Mouse (Mus musculus) T-cell, adult 2 months (primary cell): Measurements from ENCODE around the gene Omt2b.
A peak's percentile ranks its signal among the peaks of the same experiment; 100 is the strongest.
"Not testable (repeated sequence)": the region's sequence is repeated elsewhere in the genome, so short reads cannot be mapped to it uniquely, and the experiment has no call there.

Experiments used
- DNase-seq: peaks from one replicate; pipeline ENCODE4 v3.0.0; 2022; ENCODE audit warnings: low spot score

Gene Omt2b

DNA sequence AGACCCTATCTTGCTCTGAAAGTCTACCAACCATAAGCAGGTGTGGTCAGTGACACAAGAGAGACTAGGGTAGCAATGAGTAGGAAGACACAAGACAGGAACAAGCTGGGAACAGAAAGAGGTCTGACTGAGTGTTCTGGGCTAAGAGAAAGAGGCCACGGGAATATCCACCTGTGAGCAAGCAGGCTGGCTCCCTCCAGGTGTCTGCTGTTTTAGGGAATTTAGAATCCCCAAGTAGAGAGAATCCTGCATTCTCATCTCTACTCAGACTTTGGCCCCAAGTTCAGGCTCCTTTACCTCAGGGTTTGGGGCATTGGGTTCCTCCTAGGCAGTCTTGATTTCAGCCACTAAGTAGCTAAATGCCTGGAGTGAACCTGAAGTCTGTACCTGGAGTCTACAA lies at the start of gene Omt2b:
Gene Omt2b (plus strand): TSS at position 301 of the 400 bp plus-strand sequence.
- DNase-seq, result not testable (repeated sequence)

GRCm38 (mm10) chr9:78282002-78282711 lies 45.2 kb upstream of the Omt2b start:
- not testable (repeated sequence) for DNase-seq

DNA sequence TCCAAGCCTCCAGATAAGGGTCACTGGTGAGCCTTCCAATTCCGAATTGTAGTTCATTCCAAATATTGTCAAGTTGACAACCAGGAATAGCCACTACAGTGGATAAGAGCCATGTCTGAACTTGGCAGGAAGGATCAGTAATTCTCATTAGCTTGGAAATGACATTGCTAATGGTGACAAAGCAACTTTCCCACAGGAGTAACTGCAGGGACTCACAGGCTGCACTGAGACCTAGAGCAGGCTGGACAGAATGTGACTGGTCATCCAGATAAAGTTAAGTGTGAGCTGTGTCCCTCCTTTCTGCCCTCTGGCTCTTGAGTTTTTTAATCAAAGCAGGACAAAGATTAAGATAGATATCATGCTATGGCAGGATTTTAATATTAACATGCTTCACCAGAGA lies 38.3 kb upstream of the Omt2b start:
- not testable (repeated sequence) for DNase-seq

DNA sequence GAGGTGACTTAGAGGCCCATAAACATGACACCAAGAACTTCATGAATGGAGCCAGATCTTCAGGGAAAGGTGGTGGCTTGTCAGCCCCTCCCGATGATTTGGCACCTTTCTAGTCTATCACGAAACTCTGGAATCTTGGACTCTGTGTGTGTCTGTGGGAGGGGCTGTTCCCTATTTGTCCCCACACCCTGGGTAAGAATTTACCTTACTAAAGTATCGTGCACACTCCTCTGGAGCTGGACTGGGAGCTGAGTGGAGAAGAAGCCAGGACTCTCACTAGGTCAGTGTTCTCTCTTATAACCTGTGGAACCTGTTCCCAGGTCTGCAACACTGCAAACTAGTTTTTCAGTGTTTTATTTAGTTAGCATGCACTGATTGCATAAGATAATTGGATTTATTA lies 37.7 kb upstream of the Omt2b start, which contains the start of gene Gm10639:
Gene Gm10639 (plus strand): TSS at position 201 of the 400 bp plus-strand sequence.
- DNase-seq, result not testable (repeated sequence)

- DNase-seq, result not testable (repeated sequence)
Observed at GRCm38 (mm10) chr9:78292462-78292861, 34.9 kb upstream of the Omt2b start.

DNA sequence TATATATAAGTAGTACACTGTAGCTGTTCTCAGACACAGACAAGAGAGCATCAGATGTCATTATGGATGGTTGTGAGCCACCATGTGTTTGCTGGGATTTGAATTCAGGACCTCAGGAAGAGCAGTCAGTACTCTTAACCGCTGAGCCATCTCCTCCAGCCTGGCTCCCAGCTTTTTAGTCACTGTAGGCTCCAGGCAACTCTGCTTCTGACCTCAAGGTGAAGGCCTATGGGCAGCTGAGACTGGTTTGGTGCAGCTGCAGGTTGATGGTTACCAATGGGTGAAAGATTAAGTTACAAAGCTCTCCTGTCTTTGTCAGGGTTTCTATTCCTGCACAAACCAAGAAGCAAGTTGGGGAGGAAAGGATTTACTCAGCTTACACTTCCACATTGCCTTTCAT lies 33.7 kb upstream of the Omt2b start:
- not testable (repeated sequence) for DNase-seq

DNA sequence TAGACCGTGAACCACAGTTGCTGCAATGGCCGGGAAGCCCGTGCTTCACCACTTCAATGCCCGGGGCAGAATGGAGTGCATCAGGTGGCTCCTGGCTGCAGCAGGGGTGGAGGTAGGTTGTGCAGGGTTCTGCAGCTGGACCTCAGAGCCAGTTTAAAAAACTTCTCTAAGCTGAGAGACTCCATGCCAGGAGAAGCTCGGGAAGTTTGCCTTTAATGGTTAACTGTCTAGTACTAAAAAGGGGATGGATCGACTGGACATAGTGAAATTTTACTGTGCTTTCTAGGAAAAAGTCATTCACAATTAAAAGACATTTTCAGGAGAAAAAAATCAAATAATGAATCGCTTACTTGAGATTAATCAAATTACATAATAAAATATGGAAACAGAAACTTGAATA lies 32.6 kb upstream of the Omt2b start:
- DNase-seq, result not testable (repeated sequence)

- DNase-seq, result not testable (repeated sequence)
Observed at GRCm38 (mm10) chr9:78296089-78296488, 31.3 kb upstream of the Omt2b start.

DNA sequence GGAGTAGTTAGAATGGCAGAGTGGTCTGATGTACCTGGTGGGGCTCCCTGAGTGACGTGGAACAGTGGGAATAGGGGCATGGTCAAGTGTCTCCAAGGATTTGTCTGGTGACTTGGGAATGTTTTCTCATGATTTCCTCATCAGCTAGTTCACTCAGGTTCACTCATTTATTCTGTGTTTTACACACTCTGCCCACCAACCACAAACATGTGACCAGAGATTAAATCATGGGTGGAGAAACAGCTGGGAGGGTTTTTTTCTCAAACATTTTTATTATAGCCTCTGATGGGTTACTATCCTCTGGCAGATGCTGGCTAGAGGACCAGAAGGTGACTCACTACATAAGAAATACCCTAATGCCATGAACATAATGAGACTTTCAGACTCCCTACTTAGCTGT lies 29.2 kb upstream of the Omt2b start:
- DNase-seq, result no peak

DNA sequence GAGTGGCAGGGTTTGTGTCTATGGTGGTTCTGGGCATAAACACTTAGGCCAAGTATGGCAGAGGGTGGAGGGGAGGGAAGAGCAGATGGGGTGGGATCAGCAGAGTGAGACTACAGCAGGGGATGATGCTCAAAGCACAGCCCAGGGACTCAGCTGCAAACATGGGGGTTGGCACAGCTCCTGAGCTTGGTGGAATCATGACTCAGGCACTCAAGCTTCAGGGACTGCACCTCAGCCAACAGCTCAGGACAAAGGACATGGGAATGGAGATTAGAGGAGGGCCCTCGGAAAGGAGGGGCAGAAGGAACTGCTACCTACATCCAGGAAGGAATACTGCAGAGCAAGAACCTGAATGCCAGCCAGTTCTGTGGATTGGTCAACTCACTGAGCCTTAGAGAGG lies 28.2 kb upstream of the Omt2b start:
- not testable (repeated sequence) for DNase-seq

GRCm38 (mm10) chr9:78308122-78308521 lies 19.3 kb upstream of the Omt2b start:
- not testable (repeated sequence) for DNase-seq

DNA sequence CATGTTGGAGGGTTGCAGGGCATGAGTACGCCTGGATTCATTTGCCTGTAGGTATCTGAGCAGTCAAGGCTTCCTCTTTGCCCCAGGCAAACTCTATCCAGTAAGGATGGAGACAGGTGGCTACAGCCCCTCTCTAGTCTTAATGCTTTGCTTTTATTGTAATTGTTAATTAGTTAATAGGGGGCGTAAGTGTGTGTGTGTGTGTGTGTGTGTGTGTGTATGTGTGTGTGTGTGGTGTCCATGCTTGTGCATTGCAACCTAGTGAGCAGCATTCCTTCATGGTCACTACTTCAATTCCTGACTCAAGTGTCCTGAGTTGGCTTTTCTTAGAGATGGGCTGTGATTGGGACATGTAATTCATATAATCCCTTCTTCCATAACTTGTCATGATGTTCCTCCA lies 12.7 kb upstream of the Omt2b start, which contains the start of gene Omt2a:
Gene Omt2a (minus strand): TSS at position 101 of the 400 bp plus-strand sequence.
- no peak for DNase-seq

DNA sequence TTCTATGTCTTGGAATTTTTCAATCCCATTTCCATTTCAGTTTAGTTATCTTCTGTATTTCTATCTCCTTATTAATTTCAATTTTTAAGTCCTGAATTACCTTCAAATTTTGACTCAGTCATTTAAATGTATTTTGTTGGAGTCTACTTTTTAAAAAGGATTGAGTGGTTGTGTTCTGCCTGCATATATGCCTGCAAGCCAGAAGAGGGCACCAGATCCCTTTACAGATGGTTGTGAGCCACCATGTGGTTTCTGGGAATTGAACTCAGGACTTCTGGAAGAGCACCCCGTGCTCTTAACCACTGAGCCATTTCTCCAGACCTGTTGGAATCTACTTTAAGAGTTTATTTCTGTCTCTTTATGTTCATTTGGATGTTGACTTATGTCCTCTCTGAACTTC lies 7.9 kb upstream of the Omt2b start:
- no peak for DNase-seq

- DNase-seq, result not testable (repeated sequence)
Observed at GRCm38 (mm10) chr9:78337050-78337449, 9.7 kb downstream of the Omt2b start.

DNA sequence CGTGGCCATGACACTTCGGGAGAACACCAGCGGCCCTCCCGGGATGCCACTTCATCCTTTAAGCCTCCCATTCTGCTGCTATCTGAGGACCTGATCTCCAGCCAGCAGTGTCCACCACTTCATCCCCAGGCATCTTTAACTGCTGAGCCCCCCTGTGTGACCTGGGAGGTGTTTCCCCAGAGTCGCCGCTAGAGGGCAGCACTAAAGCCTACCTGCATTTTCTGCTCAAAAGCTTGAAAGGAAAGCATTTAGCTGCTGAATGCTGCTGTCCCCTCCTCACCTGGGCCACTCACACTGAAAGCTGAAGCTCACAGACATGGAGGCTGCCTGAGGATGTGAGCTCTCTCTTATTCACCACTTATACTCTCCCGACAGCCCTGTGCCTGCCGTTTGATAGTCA lies 12.9 kb downstream of the Omt2b start:
- peak; percentile 19 for DNase-seq

GRCm38 (mm10) chr9:78342494-78342893 lies 15.1 kb downstream of the Omt2b start:
- DNase-seq, result not testable (repeated sequence)

GRCm38 (mm10) chr9:78343055-78343454 lies 15.7 kb downstream of the Omt2b start:
- DNase-seq, result not testable (repeated sequence)

DNA sequence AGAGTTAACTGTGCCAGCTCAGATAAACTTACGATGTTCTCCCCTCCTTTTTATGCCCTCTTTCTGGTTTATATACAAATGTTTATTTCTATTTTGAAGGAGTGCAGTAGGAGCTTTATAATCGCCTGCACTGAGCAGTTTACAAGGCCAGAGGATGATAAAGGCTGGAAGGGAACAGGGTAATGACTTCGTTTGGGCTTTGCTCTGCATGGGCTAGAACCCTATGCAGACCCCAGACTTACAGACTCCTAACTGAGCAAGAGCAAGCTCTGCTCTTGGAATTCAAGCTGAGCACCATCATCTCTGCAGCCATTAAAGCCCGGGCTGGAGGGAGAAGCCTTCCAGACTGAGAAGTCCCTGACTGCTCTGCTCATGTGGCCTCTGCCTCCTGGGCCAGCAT lies 17.8 kb downstream of the Omt2b start:
- DNase-seq, result not testable (repeated sequence)

GRCm38 (mm10) chr9:78347004-78347403 lies 19.6 kb downstream of the Omt2b start:
- no peak for DNase-seq

DNA sequence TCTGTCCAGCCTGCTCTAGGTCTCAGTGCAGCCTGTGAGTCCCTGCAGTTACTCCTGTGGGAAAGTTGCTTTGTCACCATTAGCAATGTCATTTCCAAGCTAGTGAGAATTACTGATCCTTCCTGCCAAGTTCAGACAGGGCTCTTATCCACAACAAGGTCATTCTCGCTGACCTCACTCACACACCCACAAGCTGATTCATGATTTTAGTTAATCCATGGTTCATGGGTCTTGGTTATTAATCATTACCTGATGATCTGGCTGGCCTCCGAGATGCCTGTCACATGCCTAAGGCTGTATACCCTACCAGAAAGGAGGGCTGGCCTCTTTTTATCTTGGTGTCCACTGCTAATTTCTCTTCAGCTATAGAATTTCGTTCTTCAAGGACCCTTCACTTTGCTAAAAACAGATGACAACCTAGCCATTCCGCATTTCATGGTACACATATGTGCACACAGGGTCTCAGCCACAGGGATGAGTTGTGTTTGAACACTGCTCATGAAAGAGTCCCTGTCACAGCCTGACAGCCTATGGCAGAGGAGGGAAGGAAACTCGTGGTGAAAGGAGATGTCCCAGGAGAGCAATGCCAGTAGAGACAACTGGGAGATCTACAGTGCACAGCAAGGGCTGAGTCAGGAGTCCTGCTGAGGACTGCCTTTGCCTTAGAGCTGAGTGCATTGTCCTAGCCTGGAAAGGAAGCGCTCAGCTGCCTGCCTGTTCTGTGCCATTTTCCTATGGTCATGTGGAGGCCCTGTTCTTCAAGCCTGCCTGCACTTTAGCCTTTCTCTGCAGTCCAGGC lies 21.0 kb downstream of the Omt2b start:
- not testable (repeated sequence) for DNase-seq

- not testable (repeated sequence) for DNase-seq
Observed at GRCm38 (mm10) chr9:78349141-78349540, 21.8 kb downstream of the Omt2b start.

- not testable (repeated sequence) for DNase-seq
Observed at GRCm38 (mm10) chr9:78350007-78350406, 22.6 kb downstream of the Omt2b start.
